Mouse (Mus musculus) heart, embryonic 10.5 days (tissue): ENCODE results near the gene Acacb. TPM values are rescaled to one million over a fixed set of nuclear protein-coding genes. Genes with fewer than 3 reads are reported as not detected.

Source experiments
- DNase-seq: peaks from one replicate; pipeline ENCODE4 v3.0.0-alpha.2; 2017; ENCODE audit warnings: low spot score
- H3K27ac ChIP-seq: fragments of 300-500 bp; sonication (generic); 2 replicates; pipeline ENCODE4 v1.5.1; 2016; ENCODE audit warnings: mild to moderate bottlenecking
- H3K27me3 ChIP-seq: fragments of 300-500 bp; sonication (generic); 2 replicates; pipeline ENCODE4 v1.6.1; 2016; ENCODE audit warnings: mild to moderate bottlenecking; ENCODE audit not compliant: poor library complexity, insufficient read depth, severe bottlenecking
- H3K36me3 ChIP-seq: fragments of 300-500 bp; sonication (generic); 2 replicates; pipeline ENCODE4 v1.6.1; 2016; ENCODE audit warnings: mild to moderate bottlenecking, moderate library complexity
- H3K4me1 ChIP-seq: fragments of 300-500 bp; sonication (generic); 2 replicates; pipeline ENCODE4 v1.6.1; 2016; ENCODE audit warnings: mild to moderate bottlenecking
- H3K4me3 ChIP-seq: fragments of 300-500 bp; sonication (generic); 2 replicates; pipeline ENCODE4 v1.5.1; 2016; ENCODE audit warnings: mild to moderate bottlenecking, moderate library complexity
- H3K9me3 ChIP-seq: fragments of 300-500 bp; sonication (generic); 2 replicates; pipeline ENCODE4 v1.6.1; 2016; ENCODE audit warnings: mild to moderate bottlenecking, moderate library complexity
- WGBS: fragments of 180-500 bp; shearing (Covaris S2); methylation state at CpG from one replicate; pipeline ENCODE4 v1.1.7; 2016; 5-methylcytosine and 5-hydroxymethylcytosine counted together
- polyA plus RNA-seq: library from polyadenylated mRNA; unstranded; fragments of >200 nt; fragmentation: Nextera tagmentation; extraction: Ambion mirVana; gene quantifications from 2 replicates; pipeline ENCODE4 v1.2.1, GENCODE M21; 2016

Acacb gene
- polyA plus RNA-seq, 1 experiment from 2014 or later, result 5.8 TPM

DNA sequence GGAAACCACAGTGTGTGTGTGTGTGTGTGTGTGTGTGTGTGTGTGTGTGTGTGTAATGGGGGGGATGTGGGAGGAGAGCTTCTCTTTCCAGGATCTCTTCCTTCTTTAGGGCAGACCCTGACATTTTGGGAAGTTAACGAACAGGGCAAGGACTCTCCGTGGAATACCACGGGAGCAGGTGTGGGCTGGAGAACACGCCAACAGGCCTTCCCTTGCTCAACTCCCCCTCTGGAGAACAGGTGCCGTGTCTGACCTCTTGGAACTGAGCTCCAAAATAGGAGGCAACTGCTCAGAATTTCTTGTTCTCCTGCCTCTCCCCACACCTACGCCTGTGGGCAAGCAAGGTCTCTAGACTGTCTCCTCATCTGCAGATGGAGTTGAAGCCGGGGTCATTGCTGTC is 123.2 kb downstream of the Acacb start:
- Histone ChIP-seq H3K9me3 (no peaks in the 10 kb centered on the region), H3K27me3 (peaks cover 96% of the 10 kb centered on the region), H3K27ac (no peak overlapping the region), H3K4me3 (no peak overlapping the region), H3K4me1 (peaks cover 25% of the 10 kb centered on the region), H3K36me3 (no peaks in the 10 kb centered on the region)
- no peak for DNase-seq
- WGBS, result 76% methylated on average over 7 of the region's 7 CpGs

DNA sequence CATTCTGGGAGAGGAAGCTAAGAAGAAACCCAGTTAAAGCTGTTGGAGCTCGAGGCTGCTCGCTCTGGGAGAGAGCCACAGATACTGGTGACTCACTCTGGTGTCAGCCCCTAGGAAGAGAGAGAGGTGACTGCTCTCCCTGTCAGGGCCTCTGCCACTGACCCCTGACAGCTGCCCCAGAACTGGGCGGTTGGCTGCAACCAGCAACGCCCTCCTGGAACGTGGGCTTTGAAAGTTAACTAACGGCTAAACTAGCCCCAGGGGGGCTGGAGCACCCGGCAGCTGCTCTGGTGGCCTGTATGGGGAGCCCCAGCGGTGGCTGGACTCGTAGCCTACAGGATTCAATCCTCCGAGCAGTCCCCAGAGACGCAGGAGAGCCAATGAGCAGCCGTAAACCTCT is 123.6 kb downstream of the Acacb start:
- 19% methylated on average over 12 of the region's 12 CpGs for whole genome bisulfite sequencing
- peaks cover 96% of the 10 kb centered on the region for H3K27me3 ChIP-seq
- no peak for DNase-seq

DNA sequence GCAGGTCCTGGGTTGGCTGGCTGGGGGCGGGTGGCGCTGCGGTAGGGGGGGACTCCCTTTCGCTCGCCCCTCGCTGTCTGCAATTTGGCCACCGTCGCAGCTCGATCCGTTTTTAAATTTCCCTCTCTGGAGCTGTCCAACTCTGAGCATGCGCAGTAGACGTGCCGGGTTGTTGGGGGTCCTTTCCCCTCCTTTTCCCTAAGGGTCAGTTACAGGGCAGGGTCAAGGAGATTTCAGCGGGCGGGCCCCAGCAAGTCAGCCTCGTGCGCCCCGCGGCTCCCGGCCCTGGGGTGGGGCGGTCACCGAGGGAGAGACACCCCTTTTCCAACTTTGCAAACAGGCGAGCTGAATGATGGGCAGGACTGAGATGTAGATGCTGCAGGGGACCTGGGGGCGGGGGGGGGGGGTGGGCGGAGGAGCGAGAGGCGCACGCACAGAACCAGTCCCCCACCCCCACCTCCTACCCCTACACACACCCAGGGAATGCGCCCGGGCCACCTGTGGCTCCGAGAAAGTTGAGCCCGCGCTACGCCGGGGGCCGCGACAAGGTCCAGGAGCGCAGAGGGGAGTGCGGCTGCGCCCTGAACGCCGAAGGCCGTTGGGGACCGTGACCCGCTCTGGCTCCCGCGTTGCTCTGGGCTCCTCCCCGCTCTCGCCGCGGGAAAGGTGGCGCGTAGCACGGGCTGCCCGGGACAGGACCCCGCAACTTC is 127.5 kb downstream of the Acacb start, which contains the start of gene Foxn4:
Foxn4 (minus strand) TSS at position 115 of the 710 bp plus-strand sequence.
- Histone ChIP-seq H3K4me3 (peak within 1 kb of the TSS; percentile 56), H3K27me3 (peaks cover 100% of the 10 kb centered on the region), H3K9me3 (no peaks in the 10 kb centered on the region), H3K27ac (no peak within 1 kb of the TSS), H3K36me3 (no peaks in the 10 kb centered on the region), H3K4me1 (peaks cover 25% of the 10 kb centered on the region)
- WGBS, result 1% methylated on average over 55 of the region's 56 CpGs
- DNase-seq, result no peak

More for the DNA sequence above, 123.6 kb downstream of the Acacb start:
- peaks cover 25% of the 10 kb centered on the region for H3K4me1 ChIP-seq
- no peak overlapping the region for H3K4me3 ChIP-seq
- H3K27ac ChIP-seq, result no peak overlapping the region
- no peaks in the 10 kb centered on the region for H3K9me3 ChIP-seq
- no peaks in the 10 kb centered on the region for H3K36me3 ChIP-seq

DNA sequence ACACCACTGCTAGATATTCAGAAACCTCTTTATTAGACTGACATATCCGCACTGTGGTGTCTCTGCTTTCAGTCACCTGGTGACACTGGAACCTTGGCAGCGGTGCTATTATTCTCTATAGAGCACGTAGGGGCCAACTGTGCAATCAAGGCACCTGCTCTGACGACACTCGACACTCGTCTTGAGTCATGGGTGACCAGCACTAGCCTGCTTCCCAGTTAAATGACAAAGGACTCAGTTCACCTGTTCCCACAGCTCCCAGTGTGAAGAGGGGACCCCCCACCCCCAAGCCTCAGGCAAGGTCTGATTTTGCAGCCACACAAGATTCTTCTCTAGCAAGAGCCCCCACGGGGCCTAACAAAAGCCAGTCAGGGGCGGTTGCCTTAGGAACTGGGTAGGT is 129.0 kb downstream of the Acacb start:
- 33% methylated on average over 8 of the region's 8 CpGs for WGBS
- H3K4me1 ChIP-seq, result peaks cover 15% of the 10 kb centered on the region
- H3K27ac ChIP-seq, result no peak overlapping the region
- H3K9me3 ChIP-seq, result no peaks in the 10 kb centered on the region
- peaks cover 97% of the 10 kb centered on the region for H3K27me3 ChIP-seq
- H3K4me3 ChIP-seq, result no peak overlapping the region
- DNase-seq, result no peak
- no peaks in the 10 kb centered on the region for H3K36me3 ChIP-seq

DNA sequence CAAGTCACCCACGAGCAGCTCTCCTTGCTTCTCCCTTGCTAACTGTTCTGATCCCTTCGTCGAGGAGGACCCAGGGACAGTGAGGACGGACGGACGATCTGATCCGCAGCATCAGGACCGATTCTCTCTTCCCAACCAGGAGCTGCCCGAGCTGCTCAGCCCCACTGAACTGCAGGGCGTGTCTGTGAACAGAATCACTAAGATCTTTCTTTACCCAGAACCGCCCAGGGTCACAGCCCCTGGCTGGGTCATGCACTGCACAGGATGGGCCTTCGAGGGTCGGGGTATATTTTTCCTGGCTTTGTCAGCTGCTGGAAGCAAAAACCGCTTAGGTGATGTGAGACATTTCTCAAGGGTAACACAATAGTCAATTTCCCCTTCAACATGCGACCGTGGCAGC is 129.7 kb downstream of the Acacb start:
- no peak overlapping the region for H3K27ac ChIP-seq
- H3K36me3 ChIP-seq, result no peaks in the 10 kb centered on the region
- peaks cover 91% of the 10 kb centered on the region for H3K27me3 ChIP-seq
- H3K4me3 ChIP-seq, result no peak overlapping the region
- no peaks in the 10 kb centered on the region for H3K9me3 ChIP-seq
- peaks cover 15% of the 10 kb centered on the region for H3K4me1 ChIP-seq
- 41% methylated on average over 16 of the region's 16 CpGs for WGBS
- no peak for DNase-seq

DNA sequence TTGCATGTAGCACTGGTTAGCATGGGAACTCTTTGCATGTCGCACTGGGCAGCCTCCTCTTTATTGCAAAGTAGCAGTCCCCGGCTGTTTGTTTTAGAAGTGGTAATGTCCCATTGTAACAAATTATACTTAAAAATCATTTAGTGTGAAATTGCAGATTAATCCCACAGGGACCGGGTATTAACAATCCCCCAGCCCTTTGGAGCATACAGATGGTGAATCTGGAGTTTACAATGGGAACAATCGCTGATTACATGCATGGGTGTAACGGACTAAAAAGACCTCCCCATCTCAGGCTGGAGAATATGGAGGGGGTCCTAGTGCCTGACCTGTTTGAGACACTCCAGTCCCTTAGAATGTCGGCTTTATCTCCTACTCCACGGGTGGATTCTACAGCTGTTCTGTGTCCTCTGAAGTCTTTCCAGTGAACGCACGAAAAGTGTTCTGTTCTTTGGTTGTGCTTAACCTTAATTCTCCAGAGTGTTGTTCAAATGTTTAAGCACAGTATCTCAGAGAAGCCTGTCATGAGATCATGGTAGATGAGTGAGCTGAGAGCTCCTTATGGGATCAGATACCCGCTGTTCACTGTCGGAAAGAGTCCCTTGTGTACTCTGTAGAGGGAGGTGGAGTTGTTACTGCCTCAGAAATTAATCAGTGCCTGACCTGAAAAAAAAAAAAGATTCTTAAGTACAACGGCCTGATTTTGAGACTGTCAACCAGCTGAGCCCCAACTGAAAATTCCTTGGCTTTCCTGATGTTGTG is 133.2 kb downstream of the Acacb start:
- 55% methylated on average over 12 of the region's 12 CpGs for WGBS
- Histone ChIP-seq H3K27ac (no peak overlapping the region), H3K27me3 (peaks cover 75% of the 10 kb centered on the region), H3K4me1 (0 out of 2 replicates have a peak, but pooled peaks cover 3% of the 10 kb centered on the region), H3K4me3 (no peak overlapping the region), H3K36me3 (no peaks in the 10 kb centered on the region), H3K9me3 (no peaks in the 10 kb centered on the region)
- no peak for DNase-seq

DNA sequence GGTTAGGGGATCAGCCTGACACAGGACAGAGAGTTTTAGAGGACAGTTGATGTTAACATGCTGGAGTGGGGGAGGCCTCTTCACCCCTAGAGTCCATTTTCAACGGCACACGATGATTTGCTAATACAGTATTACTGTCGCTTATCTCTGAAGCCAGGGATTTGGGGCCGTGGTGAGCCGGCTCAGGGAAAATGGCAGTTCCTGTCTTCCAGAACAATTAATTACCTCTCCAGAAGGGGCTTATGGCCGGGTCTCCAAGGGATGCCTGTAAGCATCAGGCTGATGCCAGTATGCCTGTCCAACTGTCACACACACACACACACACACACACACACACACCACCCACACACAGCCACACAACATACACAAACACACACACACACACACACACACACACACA is 136.0 kb downstream of the Acacb start:
- no peaks in the 10 kb centered on the region for H3K36me3 ChIP-seq
- H3K9me3 ChIP-seq, result no peaks in the 10 kb centered on the region
- H3K27me3 ChIP-seq, result peaks cover 59% of the 10 kb centered on the region
- H3K4me1 ChIP-seq, result 0 out of 2 replicates have a peak, but pooled peaks cover 3% of the 10 kb centered on the region
- H3K27ac ChIP-seq, result no peak overlapping the region
- no peak overlapping the region for H3K4me3 ChIP-seq
- 60% methylated on average over 6 of the region's 6 CpGs for WGBS
- DNase-seq, result no peak

DNA sequence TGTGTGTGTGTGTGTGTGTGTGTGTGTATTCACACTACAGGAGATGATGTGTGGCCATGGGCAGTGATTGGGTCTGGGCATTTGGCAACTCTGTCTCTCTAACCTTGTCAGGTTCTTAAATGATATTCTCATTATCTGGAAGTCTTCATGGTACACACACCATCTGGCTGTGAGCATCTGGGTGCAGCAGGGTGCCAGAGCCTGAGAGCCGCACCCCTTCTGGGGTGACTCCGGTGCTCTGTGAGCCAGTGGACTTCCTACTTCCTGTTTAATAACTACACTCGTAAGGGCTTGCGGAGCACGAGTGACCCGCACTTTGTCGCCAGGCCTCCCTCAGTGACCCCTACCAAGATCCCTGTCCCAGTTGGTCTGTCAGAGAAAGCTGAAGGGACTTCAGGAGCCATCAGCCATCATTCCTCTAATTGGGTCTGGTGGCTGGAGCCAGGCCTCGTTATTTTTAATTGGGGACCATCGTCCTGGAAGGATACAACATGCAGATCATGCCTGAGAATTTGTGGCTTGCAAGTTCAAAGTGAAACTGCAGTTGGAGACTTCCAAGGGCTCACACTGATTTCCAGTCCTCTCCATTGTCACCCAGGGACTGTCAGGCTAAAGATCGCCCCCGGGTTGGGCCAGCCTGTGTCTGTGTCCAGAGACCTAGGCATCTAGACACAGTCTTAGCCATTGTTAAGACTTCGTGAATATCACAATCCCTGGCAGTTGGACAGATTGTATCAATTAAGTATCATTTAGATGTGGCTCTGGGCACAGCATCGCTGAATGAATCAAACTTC is 138.5 kb downstream of the Acacb start:
- 78% methylated on average over 13 of the region's 13 CpGs for WGBS

DNA sequence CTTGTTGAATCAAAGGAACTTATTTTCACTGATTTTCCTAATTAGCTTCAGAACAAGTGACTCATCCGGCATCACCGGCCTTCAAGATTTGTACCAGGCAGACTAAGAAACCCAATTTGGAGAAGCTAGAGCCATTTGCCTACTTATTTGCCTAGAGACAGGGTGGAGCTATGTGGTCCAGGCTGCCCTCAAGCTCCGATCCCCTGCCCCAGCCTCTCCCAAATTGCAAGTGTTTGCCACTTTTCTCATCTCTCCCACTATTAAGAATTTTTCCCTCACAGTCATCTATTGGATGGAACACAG is 139.0 kb downstream of the Acacb start:
- no peaks in the 10 kb centered on the region for H3K9me3 ChIP-seq
- H3K4me3 ChIP-seq, result no peak overlapping the region
- peaks cover 61% of the 10 kb centered on the region for H3K27me3 ChIP-seq
- H3K27ac ChIP-seq, result no peak overlapping the region
- 84% methylated on average over 3 of the region's 3 CpGs for WGBS
- DNase-seq, result no peak
- H3K36me3 ChIP-seq, result no peaks in the 10 kb centered on the region
- 0 out of 2 replicates have a peak, but pooled peaks cover 3% of the 10 kb centered on the region for H3K4me1 ChIP-seq

More for the DNA sequence above, 138.5 kb downstream of the Acacb start:
- Histone ChIP-seq H3K4me3 (no peak overlapping the region), H3K27ac (no peak overlapping the region), H3K36me3 (no peaks in the 10 kb centered on the region), H3K27me3 (peaks cover 59% of the 10 kb centered on the region), H3K9me3 (no peaks in the 10 kb centered on the region), H3K4me1 (0 out of 2 replicates have a peak, but pooled peaks cover 3% of the 10 kb centered on the region)
- DNase-seq, result no peak

DNA sequence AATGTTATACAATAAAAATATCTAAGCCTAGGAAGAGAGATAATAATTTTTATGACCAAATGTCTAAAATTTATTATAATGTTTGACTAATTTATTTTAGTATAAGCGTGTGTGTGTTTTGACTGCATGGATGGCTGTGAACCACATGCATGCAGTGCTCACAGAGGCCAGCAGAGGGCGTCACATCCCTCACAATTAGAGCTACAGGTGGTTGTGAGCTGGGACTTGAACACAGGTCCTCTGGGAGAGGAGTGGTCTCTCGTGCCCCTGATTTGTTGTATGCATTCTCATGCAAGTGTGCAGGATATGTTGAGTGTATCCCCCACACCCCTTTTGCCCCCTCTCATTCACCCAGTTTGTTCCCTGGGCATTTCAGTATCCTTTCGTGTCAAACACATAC is 139.8 kb downstream of the Acacb start:
- 69% methylated on average over 4 of the region's 4 CpGs for WGBS
- Histone ChIP-seq H3K9me3 (no peaks in the 10 kb centered on the region), H3K36me3 (no peaks in the 10 kb centered on the region), H3K27me3 (peaks cover 67% of the 10 kb centered on the region), H3K4me1 (0 out of 2 replicates have a peak, but pooled peaks cover 3% of the 10 kb centered on the region), H3K4me3 (no peak overlapping the region), H3K27ac (no peak overlapping the region)
- DNase-seq, result no peak

DNA sequence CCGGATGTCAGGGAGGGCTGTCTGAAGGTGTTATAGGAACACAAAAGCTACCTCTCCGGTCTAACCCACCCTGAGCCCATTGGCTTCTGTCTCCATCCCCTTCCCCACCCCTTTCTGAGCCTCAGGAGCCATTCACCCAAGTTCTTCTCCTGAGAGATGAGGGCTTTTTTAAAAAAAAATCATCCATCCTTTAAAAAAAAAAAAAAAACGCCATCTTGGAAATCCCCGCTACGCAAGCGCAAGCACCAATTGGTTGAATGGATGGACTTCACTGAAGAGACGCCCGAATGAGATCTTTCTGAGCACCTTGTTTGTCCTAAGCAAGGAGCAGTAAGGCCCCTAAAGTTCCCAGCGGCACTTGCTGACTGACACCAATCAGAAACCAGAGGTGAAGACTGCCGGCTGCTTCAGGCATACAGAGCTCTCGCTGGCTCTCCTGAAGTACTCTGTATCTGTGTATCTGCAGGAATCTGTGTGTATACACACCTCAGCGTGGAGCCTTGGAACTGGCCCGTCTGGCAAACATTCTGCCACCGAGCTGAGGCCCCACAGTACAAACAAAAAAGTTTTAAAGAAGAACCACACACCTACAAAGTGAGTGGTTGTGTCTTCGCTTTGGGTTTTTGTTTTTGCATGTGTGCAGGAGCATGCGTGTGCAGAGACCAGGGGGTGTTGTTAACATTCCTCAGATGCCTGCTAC is 140.7 kb downstream of the Acacb start:
- WGBS, result 76% methylated on average over 16 of the region's 16 CpGs
- H3K27ac ChIP-seq, result no peak overlapping the region
- DNase-seq, result no peak
- no peaks in the 10 kb centered on the region for H3K36me3 ChIP-seq
- H3K4me1 ChIP-seq, result 0 out of 2 replicates have a peak, but pooled peaks cover 3% of the 10 kb centered on the region
- peaks cover 63% of the 10 kb centered on the region for H3K27me3 ChIP-seq
- no peak overlapping the region for H3K4me3 ChIP-seq
- no peaks in the 10 kb centered on the region for H3K9me3 ChIP-seq

DNA sequence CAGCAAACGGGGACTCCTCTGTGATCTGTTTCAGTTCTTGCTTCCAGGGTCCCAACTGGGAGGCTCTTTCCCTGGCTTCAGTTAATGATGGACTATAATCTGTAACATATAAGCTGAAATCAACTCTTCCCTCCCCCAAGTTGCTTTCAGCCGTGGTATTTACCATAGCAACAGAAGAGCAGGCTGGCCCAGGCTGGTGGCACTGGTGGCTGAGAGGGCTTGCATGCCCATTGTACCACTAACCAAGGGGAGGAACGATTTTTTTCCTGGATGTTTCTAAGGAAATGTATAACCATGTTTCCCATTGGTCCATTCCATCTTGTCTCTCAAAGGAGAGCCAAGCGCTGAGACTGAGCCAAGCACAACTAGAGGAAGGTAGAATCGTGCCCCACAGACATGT is 142.1 kb downstream of the Acacb start:
- 80% methylated on average over 5 of the region's 5 CpGs for WGBS

More for the DNA sequence above, 142.1 kb downstream of the Acacb start:
- no peak overlapping the region for H3K27ac ChIP-seq
- H3K36me3 ChIP-seq, result no peaks in the 10 kb centered on the region
- no peaks in the 10 kb centered on the region for H3K9me3 ChIP-seq
- no peaks in the 10 kb centered on the region for H3K4me1 ChIP-seq
- H3K4me3 ChIP-seq, result no peak overlapping the region
- no peak for DNase-seq
- H3K27me3 ChIP-seq, result peaks cover 66% of the 10 kb centered on the region
